Mouse (Mus musculus): Measurements from ENCODE around the gene Cbln4.

Gene Cbln4

GRCm38 (mm10) chr2:172043235-172043610, at the start of gene Cbln4:
Gene Cbln4, minus strand, starts transcription at chr2:172043466.
- DNase-seq (ENCODE audit: low read depth, low spot score) = no peak

GRCm38 (mm10) chr2:172078596-172078995, 35.3 kb upstream of the Cbln4 start:
- no peak for DNase-seq (ENCODE audit: low read depth, low spot score)

GRCm38 (mm10) chr2:172076295-172076694, 33.0 kb upstream of the Cbln4 start:
- no peak for DNase-seq (ENCODE audit: low read depth, low spot score)

- DNase-seq (ENCODE audit: low read depth, low spot score) = no peak
Measured at GRCm38 (mm10) chr2:172062876-172063275, 19.6 kb upstream of the Cbln4 start.

GRCm38 (mm10) chr2:172059747-172060146, 16.5 kb upstream of the Cbln4 start:
- no peak for DNase-seq (ENCODE audit: low read depth, low spot score)

GRCm38 (mm10) chr2:172058936-172059665, 15.8 kb upstream of the Cbln4 start:
- DNase-seq (ENCODE audit: low read depth, low spot score) = no peak

GRCm38 (mm10) chr2:172046002-172046401, 2.7 kb upstream of the Cbln4 start:
- DNase-seq (ENCODE audit: low read depth, low spot score) = no peak

GRCm38 (mm10) chr2:172042607-172043234, 545 bp downstream of the Cbln4 start:
- no peak for DNase-seq (ENCODE audit: low read depth, low spot score)

- no peak for DNase-seq (ENCODE audit: low read depth, low spot score)
Measured at GRCm38 (mm10) chr2:172042125-172042524, 1.1 kb downstream of the Cbln4 start.

GRCm38 (mm10) chr2:172040859-172041258, 2.4 kb downstream of the Cbln4 start:
- DNase-seq (ENCODE audit: low read depth, low spot score) = no peak

- no peak for DNase-seq (ENCODE audit: low read depth, low spot score)
Measured at GRCm38 (mm10) chr2:172039601-172040000, 3.7 kb downstream of the Cbln4 start.

- DNase-seq (ENCODE audit: low read depth, low spot score) = no peak
Measured at GRCm38 (mm10) chr2:172034281-172034680, 9.0 kb downstream of the Cbln4 start.

- no peak for DNase-seq (ENCODE audit: low read depth, low spot score)
Measured at GRCm38 (mm10) chr2:172025459-172026130, 17.7 kb downstream of the Cbln4 start.

- no peak for DNase-seq (ENCODE audit: low read depth, low spot score)
Measured at GRCm38 (mm10) chr2:172006726-172007125, 36.5 kb downstream of the Cbln4 start.

- DNase-seq (ENCODE audit: low read depth, low spot score) = no peak
Measured at GRCm38 (mm10) chr2:172005970-172006369, 37.3 kb downstream of the Cbln4 start.

- no peak for DNase-seq (ENCODE audit: low read depth, low spot score)
Measured at GRCm38 (mm10) chr2:172004029-172004984, 39.0 kb downstream of the Cbln4 start.

GRCm38 (mm10) chr2:171996979-171997686, 46.1 kb downstream of the Cbln4 start:
- no peak for DNase-seq (ENCODE audit: low read depth, low spot score)

- DNase-seq (ENCODE audit: low read depth, low spot score) = no peak
Measured at GRCm38 (mm10) chr2:171994861-171995260, 48.4 kb downstream of the Cbln4 start.

GRCm38 (mm10) chr2:171994240-171994639, 49.0 kb downstream of the Cbln4 start:
- no peak for DNase-seq (ENCODE audit: low read depth, low spot score)

GRCm38 (mm10) chr2:171986686-171987085, 56.6 kb downstream of the Cbln4 start:
- DNase-seq (ENCODE audit: low read depth, low spot score) = no peak
